Mouse (Mus musculus) NIH3T3 (cell line): ENCODE measurements around the gene Pamr1.

Source experiments
- DNase-seq: peaks from one replicate; pipeline ENCODE4 v3.0.0-alpha.2; 2012; ENCODE audit warnings: low read depth

Gene Pamr1

GRCm38 (mm10) chr2:102549611-102550266 is at the start of gene Pamr1:
Gene Pamr1, plus strand, starts transcription at chr2:102550012.
- no peak for DNase-seq

DNA sequence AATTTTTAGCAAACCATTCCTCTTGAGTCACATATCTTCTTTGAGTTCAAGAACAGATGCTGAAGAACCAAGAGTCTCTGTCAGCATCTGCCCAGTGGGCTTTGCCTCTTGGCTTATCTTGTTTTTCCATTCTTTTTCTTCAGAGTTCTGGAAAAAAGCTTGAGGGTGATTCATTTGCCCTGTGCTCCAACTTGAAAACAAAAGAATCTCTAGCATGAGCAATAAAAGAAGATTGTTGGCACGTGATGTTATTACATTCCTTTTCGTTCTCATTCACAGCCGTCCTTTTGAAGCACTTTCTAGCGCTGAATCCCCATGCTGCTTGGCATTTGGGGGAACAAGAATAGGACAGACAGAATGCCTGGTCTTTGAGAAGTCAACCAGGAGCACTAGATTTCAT is 42.2 kb upstream of the Pamr1 start:
- peak; percentile 70 for DNase-seq

DNA sequence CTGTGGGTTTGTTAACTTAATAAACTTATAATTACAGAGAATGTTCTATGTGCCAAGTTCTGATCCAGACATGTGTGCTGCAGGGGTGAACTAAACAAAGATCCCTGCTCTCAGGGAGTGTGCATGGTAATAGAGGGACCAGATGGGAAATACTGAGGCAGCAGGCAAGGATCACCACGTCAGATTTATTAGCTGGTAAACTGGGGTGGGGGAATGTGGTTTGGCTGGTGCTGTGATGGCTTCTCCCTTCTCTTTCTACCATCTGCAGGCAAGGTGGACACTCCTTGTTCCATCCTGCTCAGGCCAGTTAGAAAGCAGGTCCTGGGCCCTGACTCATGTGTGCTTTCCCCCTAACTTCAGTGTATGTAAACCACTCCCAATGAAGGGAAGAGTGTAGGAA is 41.7 kb upstream of the Pamr1 start:
- peak; percentile 66 for DNase-seq

- peak; percentile 25 for DNase-seq
Measured at GRCm38 (mm10) chr2:102519956-102520355, 29.9 kb upstream of the Pamr1 start.

GRCm38 (mm10) chr2:102527563-102527962 is 22.2 kb upstream of the Pamr1 start:
- no peak for DNase-seq

- no peak for DNase-seq
Measured at GRCm38 (mm10) chr2:102533437-102533836, 16.4 kb upstream of the Pamr1 start.

GRCm38 (mm10) chr2:102536766-102537165 is 13.0 kb upstream of the Pamr1 start:
- no peak for DNase-seq

DNA sequence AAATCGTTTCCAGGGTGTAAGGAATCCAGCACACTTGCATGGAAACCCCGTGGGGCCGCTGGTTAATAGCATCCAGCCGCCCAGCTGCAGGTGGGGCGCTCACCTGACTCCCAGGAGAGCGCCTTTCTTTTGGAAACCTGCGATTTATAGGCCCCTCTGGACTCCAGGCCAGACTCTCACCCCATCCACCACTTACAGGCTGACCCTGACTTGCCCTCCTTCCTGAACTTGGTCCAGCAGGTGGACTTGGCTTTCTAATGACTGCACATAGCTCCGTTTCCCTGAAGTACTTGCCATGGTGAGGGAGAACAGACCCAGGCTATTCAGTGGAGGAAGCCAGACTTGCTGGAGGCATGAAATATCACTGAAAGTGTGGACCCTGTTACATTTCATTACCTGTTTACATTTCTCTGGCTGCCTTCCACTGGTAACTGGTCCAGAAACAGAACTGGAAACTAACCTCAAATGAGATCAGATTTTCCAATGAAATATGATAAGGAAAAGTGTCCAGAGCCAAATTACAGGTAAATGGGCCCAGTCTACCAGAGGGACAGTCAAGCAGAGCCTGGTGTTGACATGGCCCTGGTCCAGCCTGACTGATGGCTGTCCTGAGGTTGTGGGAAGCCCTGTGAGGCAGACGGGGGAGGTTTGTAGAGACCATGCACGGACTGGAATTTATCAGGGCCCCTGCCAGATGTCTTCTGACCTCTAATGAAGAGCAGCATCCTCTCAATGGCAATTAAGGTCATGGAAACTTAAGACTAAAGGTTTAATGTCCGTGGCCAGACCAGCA is 9.2 kb upstream of the Pamr1 start:
- DNase-seq: no peak

GRCm38 (mm10) chr2:102541404-102542125 is 8.2 kb upstream of the Pamr1 start:
- peak; percentile 38 for DNase-seq

DNA sequence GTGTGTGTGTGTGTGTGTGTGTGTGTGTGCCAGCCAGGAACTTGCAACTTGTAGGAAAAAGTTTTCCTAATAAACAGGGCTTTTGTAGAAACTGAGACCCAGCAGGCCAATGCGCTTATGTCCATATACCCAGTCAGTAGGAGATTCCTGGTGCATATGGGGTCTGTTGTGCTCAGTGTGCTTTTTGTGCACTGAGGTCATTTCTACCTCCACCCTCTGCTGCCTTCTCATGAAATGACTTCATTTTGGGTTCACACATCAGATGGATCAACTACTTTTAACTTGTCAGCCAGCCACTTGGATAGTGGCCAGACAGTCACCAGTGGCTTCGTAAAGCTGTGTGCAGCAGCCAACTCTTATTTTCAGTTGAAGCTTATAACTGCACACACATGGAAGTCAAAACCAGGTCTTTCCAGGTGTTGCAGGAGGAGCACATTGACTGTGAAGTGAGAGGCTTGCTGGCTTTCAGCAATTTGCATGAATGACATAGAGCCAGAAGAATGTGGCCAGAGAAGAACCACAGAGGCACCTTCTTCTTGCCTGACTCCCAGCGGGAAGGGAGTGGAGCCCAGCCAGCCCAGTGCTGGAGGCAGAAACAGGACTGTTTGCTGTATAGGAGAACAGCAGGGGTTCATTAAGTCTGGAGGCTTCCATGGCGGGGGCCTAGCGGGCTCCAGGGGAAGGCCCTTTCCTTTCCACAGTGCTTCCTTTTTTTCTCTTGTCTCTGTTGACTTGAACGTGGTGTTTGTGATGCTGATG is 5.7 kb upstream of the Pamr1 start:
- DNase-seq: peak; percentile 68

DNA sequence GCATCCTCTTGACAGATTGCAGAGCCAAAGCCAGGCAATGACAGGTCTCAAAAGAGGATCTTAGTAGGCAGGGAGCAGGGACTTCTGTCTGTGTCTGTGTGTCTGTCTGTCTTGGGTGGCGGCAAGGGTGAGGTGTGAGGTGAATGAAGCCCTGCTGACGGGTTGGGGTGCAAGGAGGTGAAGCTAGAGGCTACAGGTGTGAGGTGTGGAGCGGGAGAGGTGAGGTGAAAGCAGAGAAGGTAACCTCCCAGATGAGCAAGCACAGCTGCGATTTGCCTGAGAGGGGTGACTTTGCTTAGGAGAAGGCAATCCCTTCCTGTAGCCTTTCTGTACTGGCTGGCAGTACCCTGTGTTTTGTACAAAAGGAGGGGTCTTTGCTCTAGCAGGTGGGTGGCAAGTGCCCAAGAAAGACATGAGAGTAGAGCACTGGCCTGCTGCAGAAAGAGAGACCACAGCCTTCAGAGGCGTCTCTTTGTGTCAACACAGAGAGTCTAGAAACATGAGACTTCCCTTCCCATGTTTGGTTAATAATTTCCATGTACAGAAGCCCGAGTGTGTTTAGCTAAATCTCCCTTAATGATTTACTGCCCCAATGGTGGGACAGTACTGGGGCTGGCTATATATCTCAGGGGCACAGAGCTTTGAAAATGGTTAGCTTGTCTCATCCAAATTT is 1.2 kb downstream of the Pamr1 start:
- no peak for DNase-seq

GRCm38 (mm10) chr2:102551594-102551993 is 1.8 kb downstream of the Pamr1 start:
- no peak for DNase-seq

DNA sequence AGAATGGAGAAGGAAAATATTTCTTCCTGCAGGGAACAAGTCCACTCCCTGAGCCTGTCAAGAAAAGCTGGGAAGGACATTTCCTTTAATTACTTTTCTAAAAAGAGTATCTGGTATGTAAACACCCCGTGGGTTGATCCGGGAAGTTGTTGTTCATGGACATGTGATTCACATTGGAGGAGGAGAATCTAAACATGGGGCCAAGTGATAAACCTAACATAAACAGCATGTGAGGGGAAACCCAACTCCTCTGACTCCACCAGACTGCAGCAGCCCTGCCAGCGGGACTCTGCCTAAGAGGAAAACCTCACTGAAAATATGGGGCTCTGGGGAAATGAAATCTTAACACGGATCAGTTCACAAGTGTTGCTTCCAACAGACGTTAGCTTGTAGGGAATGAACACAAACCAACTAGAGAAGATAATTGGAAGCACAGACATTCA is 2.3 kb downstream of the Pamr1 start:
- DNase-seq: peak; percentile 75

- DNase-seq: peak; percentile 55
Measured at GRCm38 (mm10) chr2:102557085-102557484, 7.3 kb downstream of the Pamr1 start.

GRCm38 (mm10) chr2:102558965-102559364 is 9.2 kb downstream of the Pamr1 start:
- DNase-seq: no peak

GRCm38 (mm10) chr2:102563848-102564247 is 14.0 kb downstream of the Pamr1 start:
- no peak for DNase-seq

- no peak for DNase-seq
Measured at GRCm38 (mm10) chr2:102579248-102579647, 29.4 kb downstream of the Pamr1 start.

DNA sequence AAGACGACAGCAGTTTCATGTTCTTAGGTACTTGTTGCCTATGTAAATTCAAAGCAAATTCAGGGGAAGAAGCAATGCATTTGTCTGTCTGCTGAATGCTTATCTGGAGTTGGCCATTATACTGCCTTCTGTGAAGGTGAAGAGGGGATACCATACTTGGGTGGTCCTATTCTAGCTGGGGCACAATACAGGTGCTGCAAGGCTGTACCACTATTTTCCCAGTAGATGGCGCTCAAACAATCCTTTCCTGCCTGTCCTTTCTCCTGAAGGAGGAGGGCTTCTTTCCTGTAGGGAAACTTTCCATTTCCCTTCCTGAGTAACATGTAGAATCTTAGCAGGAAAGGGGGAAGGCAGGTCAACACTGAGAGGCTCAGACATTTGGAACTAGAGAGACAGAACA is 40.2 kb downstream of the Pamr1 start:
- DNase-seq: peak; percentile 55

- DNase-seq: no peak
Measured at GRCm38 (mm10) chr2:102594535-102594934, 44.7 kb downstream of the Pamr1 start.

DNA sequence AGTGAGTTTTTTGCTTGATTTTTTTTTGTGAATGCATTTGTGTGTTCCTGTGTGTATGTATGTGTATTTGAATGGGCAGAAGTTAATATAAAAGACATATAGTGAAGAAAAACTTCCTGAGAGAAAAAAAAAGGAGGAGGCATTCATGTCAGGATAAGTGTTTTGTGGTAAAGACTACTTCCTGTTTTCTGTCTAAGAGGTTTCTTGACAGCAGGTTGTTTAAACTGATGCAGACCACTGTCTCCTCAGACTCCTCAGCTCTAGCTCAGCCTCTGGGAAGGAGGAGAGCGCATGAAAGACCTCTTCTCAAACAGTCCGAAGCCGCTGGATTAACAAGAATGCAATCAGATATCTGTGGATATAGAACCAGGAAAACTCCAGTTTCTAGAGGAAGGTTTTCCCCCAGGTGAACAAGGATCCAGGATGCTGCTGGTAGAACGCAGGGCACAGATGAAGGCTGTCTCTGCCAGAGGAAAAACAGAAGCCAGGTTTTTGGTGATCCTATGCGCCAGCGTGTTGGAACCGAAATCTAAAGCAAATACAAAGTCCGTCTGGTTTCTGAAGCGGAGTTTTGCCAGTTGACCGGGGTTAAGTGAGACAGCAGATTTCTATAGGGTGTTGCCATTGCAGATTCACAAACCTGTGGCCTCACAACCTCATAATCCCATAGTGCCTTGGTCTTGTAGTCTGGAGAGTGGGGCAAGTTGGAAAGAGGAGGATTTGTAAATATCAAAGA is 45.8 kb downstream of the Pamr1 start:
- no peak for DNase-seq
